Mouse (Mus musculus): ENCODE results near the gene Gcnt3. TPM values are rescaled to one million over a fixed set of nuclear protein-coding genes. Genes with fewer than 3 reads are reported as not detected.

The Gcnt3 gene
- 0.07 TPM for polyA plus RNA-seq (2015; fragmentation: Illumina TruSeq; extraction: RNeasy Lipid Tissue Mini Kit (QIAGEN cat#74804); ENCODE audit: insufficient read depth, low replicate concordance)

GRCm38 (mm10) chr9:70037988-70038387 lies at the start of gene Gcnt3:
Gcnt3 (minus strand) TSS chr9:70038088.

GRCm38 (mm10) chr9:70012408-70012901 lies 25.4 kb downstream of the Gcnt3 start, which contains the start of gene Gtf2a2:
Gtf2a2 (plus strand) TSS chr9:70012550.

GRCm38 (mm10) chr9:69989303-69990121 lies 48.4 kb downstream of the Gcnt3 start, which contains the start of gene Bnip2:
Bnip2 (plus strand) TSS chr9:69989466.

Other genes starting within 250 kb of the Gcnt3 start
- 171 TPM for gene Bnip2, start 48.6 kb downstream of the Gcnt3 start, polyA plus RNA-seq (2015; fragmentation: Illumina TruSeq; extraction: RNeasy Lipid Tissue Mini Kit (QIAGEN cat#74804); ENCODE audit: insufficient read depth, low replicate concordance)
- gene Gtf2a2, start 25.5 kb downstream of the Gcnt3 start, polyA plus RNA-seq (2015; fragmentation: Illumina TruSeq; extraction: RNeasy Lipid Tissue Mini Kit (QIAGEN cat#74804); ENCODE audit: insufficient read depth, low replicate concordance): 202 TPM
- gene Fam81a, start 104.5 kb upstream of the Gcnt3 start, polyA plus RNA-seq (2015; fragmentation: Illumina TruSeq; extraction: RNeasy Lipid Tissue Mini Kit (QIAGEN cat#74804); ENCODE audit: insufficient read depth, low replicate concordance): 0.58 TPM
- gene Myo1e, start 169.3 kb upstream of the Gcnt3 start, polyA plus RNA-seq (2015; fragmentation: Illumina TruSeq; extraction: RNeasy Lipid Tissue Mini Kit (QIAGEN cat#74804); ENCODE audit: insufficient read depth, low replicate concordance): 47.5 TPM